In genomic region chr5:135428786-135429185, GRCm38 (mm10) we compare ENCODE assay signal across 12 mouse cellular contexts. TPM values are rescaled to one million over a fixed set of nuclear protein-coding genes. Genes with fewer than 3 reads are reported as not detected.
A peak's percentile ranks its signal among the peaks of the same experiment; 100 is the strongest.
DNase-seq lines count a peak whose midpoint lies in the region; TF ChIP-seq lines count a peak whose summit lies in the region.
"Had no signal": no experiment of that assay in that cellular context is flagged by ENCODE, and none has a peak within 500 bp of the region (broad histone marks: within the 10 kb centered on the region; RNA-seq: fewer than 3 reads in every experiment).

No protein-coding gene starts in this region.

- H3K4me1 ChIP-seq in kidney, adult 2 months (ENCODE audit: control insufficient read depth, insufficient read depth, low read length): no peaks in the 10 kb centered on the region
- peaks cover 5% of the 10 kb centered on the region for H3K4me1 ChIP-seq in testis, adult 2 months (ENCODE audit: control insufficient read depth, insufficient read depth, low read length)
- no peaks in the 10 kb centered on the region for H3K4me1 ChIP-seq in bone marrow, adult 2 months (ENCODE audit: control insufficient read depth, insufficient read depth, low read length)
- H3K4me1 ChIP-seq: embryonic facial prominence, embryonic 13.5 days; hindbrain, embryonic 15.5 days; limb, embryonic 12.5 days; midbrain, embryonic 15.5 days had no signal

- no peak overlapping the region for H3K27ac ChIP-seq in kidney, adult 2 months (ENCODE audit: insufficient read depth, low read depth, low read length)
- H3K27ac ChIP-seq in testis, adult 2 months (ENCODE audit: control insufficient read depth, insufficient read depth, low read depth, low read length): no peak overlapping the region
- H3K27ac ChIP-seq in bone marrow, adult 2 months (ENCODE audit: control insufficient read depth, insufficient read depth, low read depth, low read length, poor library complexity): no peak overlapping the region
- H3K27ac ChIP-seq: embryonic facial prominence, embryonic 13.5 days; hindbrain, embryonic 15.5 days; limb, embryonic 12.5 days; midbrain, embryonic 15.5 days had no signal

- 73% methylated on average over 5 of the region's 5 CpGs for WGBS in kidney, adult 2 months
- 60% methylated on average over 5 of the region's 5 CpGs for WGBS in bone marrow, adult 2 months

- peak; percentile 48 for TF ChIP-seq CTCF in kidney, adult 2 months (conservative IDR thresholded peaks at IDR 0.05; ENCODE audit: insufficient read depth, insufficient read length, low read depth, low read length)
- 0 out of 2 replicates have a peak, but pooled peaks have one; percentile 10 for TF ChIP-seq CTCF in testis, adult 2 months (IDR thresholded peaks at IDR 0.05; ENCODE audit: control insufficient read depth, insufficient read depth, insufficient replicate concordance, low read depth, low read length)
- TF ChIP-seq CTCF in bone marrow, adult 2 months (IDR thresholded peaks at IDR 0.05; ENCODE audit: control insufficient read depth, insufficient read depth, low read length): peak; percentile 36; the same call in 1 of the 2 replicates

- no peaks in the 10 kb centered on the region for H3K36me3 ChIP-seq in kidney, adult 2 months (ENCODE audit: control insufficient read depth, insufficient read depth, low read length)
- no peaks in the 10 kb centered on the region for H3K36me3 ChIP-seq in testis, adult 2 months (ENCODE audit: control insufficient read depth, insufficient read depth, low read length)

- H3K4me3 ChIP-seq in kidney, adult 2 months (ENCODE audit: insufficient read depth, low read depth, low read length): no peak overlapping the region
- H3K4me3 ChIP-seq in testis, adult 2 months (ENCODE audit: control insufficient read depth, low read depth, low read length): no peak overlapping the region
- H3K4me3 ChIP-seq in bone marrow, adult 2 months (replicated peaks; ENCODE audit: control insufficient read depth, low read depth, low read length): no peak overlapping the region
- H3K4me3 ChIP-seq: embryonic facial prominence, embryonic 13.5 days; hindbrain, embryonic 15.5 days; limb, embryonic 12.5 days; midbrain, embryonic 15.5 days had no signal

- TF ChIP-seq POLR2A in kidney, adult 2 months (IDR thresholded peaks at IDR 0.05; ENCODE audit: low read depth, low read length): no peak
- no peak for TF ChIP-seq POLR2A in testis, adult 2 months (IDR thresholded peaks at IDR 0.05; ENCODE audit: control insufficient read depth, low read depth, low read length)
- TF ChIP-seq POLR2A in bone marrow, adult 2 months (IDR thresholded peaks at IDR 0.05; ENCODE audit: borderline replicate concordance, control insufficient read depth, low read depth, low read length): no peak

- H3K27me3 ChIP-seq in kidney, adult 2 months (replicated peaks; ENCODE audit: control insufficient read depth, insufficient read depth, low read length): no peaks in the 10 kb centered on the region
- no peaks in the 10 kb centered on the region for H3K27me3 ChIP-seq in testis, adult 2 months (ENCODE audit: control insufficient read depth, insufficient read depth, low read length)
- H3K27me3 ChIP-seq: embryonic facial prominence, embryonic 13.5 days; hindbrain, embryonic 15.5 days; limb, embryonic 12.5 days; midbrain, embryonic 15.5 days had no signal

- no peak for DNase-seq in kidney, adult 2 months
- DNase-seq in kidney, adult 8-10 months: no peak
- DNase-seq in testis, postnatal 10 days (ENCODE audit: low spot score): no peak
- DNase-seq in urinary bladder, postnatal 4 days (ENCODE audit: low spot score in 2 of 2): no peak
- DNase-seq in layer of hippocampus, postnatal 10 days (ENCODE audit: low spot score in 2 of 2): no peak
- DNase-seq: adrenal gland, postnatal 10 days had no signal

RNA-seq across cellular contexts. Expression of gene Pom121, which starts 34.4 kb away (rescaled TPM):
- 10.1 and 12.6 TPM in 2 replicates for polyA plus RNA-seq in kidney, adult 2 months (2012; rRNA removed)
- polyA plus RNA-seq in testis, adult 2 months (2012; rRNA removed): 97.5 and 107 TPM in 2 replicates
- polyA plus RNA-seq in bone marrow, adult 2 months (2011; ENCODE audit: insufficient read depth, insufficient read length, low replicate concordance, missing spikeins): 10.0 and 15.8 TPM in 2 replicates
- 10 to 100 TPM; 39.9 to 43.9 TPM for total RNA-seq in layer of hippocampus, postnatal 10 days (2021)

RNA-seq across cellular contexts. Expression of gene Nsun5, which starts 59.0 kb away (rescaled TPM):
- 23.6 and 27.1 TPM in 2 replicates for polyA plus RNA-seq in kidney, adult 2 months (2012; rRNA removed)
- polyA plus RNA-seq in testis, adult 2 months (2012; rRNA removed): 16.0 and 16.5 TPM in 2 replicates
- polyA plus RNA-seq in bone marrow, adult 2 months (2011; ENCODE audit: insufficient read depth, insufficient read length, low replicate concordance, missing spikeins): 5.7 and 12.8 TPM in 2 replicates
- total RNA-seq in layer of hippocampus, postnatal 10 days (2021): 10 to 100 TPM; 21.0 to 23.5 TPM
